Mouse (Mus musculus) ES-Bruce4 (cell line): Measurements from ENCODE around the gene Sept9. TPM values are rescaled to one million over a fixed set of nuclear protein-coding genes. Genes with fewer than 3 reads are reported as not detected.
"Not testable (repeated sequence)": the region's sequence is repeated elsewhere in the genome, so short reads cannot be mapped to it uniquely, and the experiment has no call there.

Experiments used
- H3K27ac ChIP-seq: 2 replicates; pipeline ENCODE4 v1.5.1; 2012; ENCODE audit warnings: low read length, inconsistent platforms; ENCODE audit not compliant: insufficient read depth
- H3K27me3 ChIP-seq: 2 replicates; pipeline ENCODE4 v1.6.1; 2012; ENCODE audit warnings: mild to moderate bottlenecking, low read length, inconsistent platforms; ENCODE audit not compliant: control insufficient read depth, poor library complexity, insufficient read depth, severe bottlenecking
- H3K36me3 ChIP-seq: 2 replicates; pipeline ENCODE4 v1.6.1; 2012; ENCODE audit warnings: inconsistent platforms, mild to moderate bottlenecking, low read length, moderate library complexity; ENCODE audit not compliant: control insufficient read depth, poor library complexity, insufficient read depth, severe bottlenecking
- H3K4me1 ChIP-seq: one replicate; pipeline ENCODE4 v1.8.1; 2011; ENCODE audit warnings: low read length; ENCODE audit not compliant: control insufficient read depth, insufficient read depth
- H3K4me3 ChIP-seq: 2 replicates; pipeline ENCODE4 v1.5.1; 2011; ENCODE audit warnings: low read depth, mild to moderate bottlenecking, low read length
- H3K9ac ChIP-seq: 2 replicates; pipeline ENCODE4 v1.6.1; 2012; ENCODE audit warnings: low read depth, mild to moderate bottlenecking, inconsistent platforms; ENCODE audit not compliant: poor library complexity, severe bottlenecking
- H3K9me3 ChIP-seq: replicated peaks from 2 replicates; pipeline ENCODE4 v1.6.1; 2012; ENCODE audit warnings: mild to moderate bottlenecking, low read length, inconsistent platforms; ENCODE audit not compliant: control insufficient read depth, poor library complexity, insufficient read depth, severe bottlenecking
- CTCF ChIP-seq: IDR thresholded peaks from one replicate; pipeline ENCODE4 v1.8.1; 2011; ENCODE audit warnings: low read depth, low read length
- EP300 ChIP-seq: IDR thresholded peaks from 2 replicates; pipeline ENCODE4 v1.6.1; 2011; ENCODE audit warnings: low read depth, low read length; ENCODE audit not compliant: insufficient read depth
- POLR2A ChIP-seq: IDR thresholded peaks from one replicate; pipeline ENCODE4 v1.8.1; 2011; ENCODE audit warnings: low read length; ENCODE audit not compliant: insufficient read depth
- polyA plus RNA-seq: library from polyadenylated mRNA; stranded (reverse); fragments of >200 nt; gene quantifications from 2 replicates; pipeline ENCODE4 v1.2.4, GENCODE M21; 2011; ENCODE audit warnings: low read depth; ENCODE audit not compliant: missing spikeins, insufficient read depth, insufficient read length

Gene Sept9
- polyA plus RNA-seq, 1 experiment, result 123 TPM

DNA sequence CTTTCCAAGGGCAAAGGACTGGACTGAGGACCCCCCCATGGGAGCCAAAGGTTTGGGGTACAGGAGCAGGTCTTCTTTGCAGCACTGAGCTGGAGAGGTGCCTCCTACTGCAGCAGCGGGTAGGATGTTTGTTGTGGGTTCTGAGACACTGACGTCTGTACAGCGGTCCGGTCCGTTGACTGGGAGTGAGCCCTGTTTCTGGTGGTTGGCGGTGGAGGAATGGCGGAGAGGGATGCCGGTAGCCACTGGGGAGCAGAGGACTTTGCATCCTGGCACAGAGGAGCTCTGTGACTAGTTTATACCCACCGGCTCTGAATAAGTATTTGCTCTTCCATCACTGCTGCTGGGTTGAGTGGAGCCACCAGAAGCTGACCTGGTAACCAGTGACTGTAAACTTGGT is 138.3 kb downstream of the Sept9 start:
- Histone ChIP-seq H3K4me3 (no peak overlapping the region), H3K27me3 (no peaks in the 10 kb centered on the region), H3K36me3 (no peaks in the 10 kb centered on the region), H3K27ac (no peak overlapping the region), H3K9ac (no peak overlapping the region), H3K9me3 (no peaks in the 10 kb centered on the region), H3K4me1 (peaks cover 25% of the 10 kb centered on the region)
- TF ChIP-seq EP300, result no peak
- no peak for TF ChIP-seq POLR2A
- no peak for TF ChIP-seq CTCF

DNA sequence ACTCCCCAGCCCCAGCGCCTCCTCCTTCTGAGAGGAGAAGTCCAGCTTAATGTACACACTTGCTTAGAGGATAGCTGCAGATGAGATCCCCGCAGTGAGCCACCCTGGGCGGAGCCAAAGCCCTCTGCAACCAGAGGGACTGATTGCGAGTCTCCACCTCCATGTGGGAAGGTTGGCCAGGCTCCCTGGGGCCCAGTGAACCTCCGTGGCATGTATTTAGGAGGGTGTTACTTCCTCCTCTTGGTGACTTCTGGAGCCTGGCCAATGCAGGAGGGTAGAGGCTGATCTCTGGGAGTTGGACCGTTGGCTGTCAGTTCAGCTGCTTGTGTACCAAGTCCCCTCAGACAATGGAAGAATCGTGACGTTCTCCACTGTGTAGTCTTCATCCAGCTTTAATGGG is 139.0 kb downstream of the Sept9 start:
- H3K36me3 ChIP-seq, result no peaks in the 10 kb centered on the region
- H3K9ac ChIP-seq, result no peak overlapping the region
- no peaks in the 10 kb centered on the region for H3K9me3 ChIP-seq

DNA sequence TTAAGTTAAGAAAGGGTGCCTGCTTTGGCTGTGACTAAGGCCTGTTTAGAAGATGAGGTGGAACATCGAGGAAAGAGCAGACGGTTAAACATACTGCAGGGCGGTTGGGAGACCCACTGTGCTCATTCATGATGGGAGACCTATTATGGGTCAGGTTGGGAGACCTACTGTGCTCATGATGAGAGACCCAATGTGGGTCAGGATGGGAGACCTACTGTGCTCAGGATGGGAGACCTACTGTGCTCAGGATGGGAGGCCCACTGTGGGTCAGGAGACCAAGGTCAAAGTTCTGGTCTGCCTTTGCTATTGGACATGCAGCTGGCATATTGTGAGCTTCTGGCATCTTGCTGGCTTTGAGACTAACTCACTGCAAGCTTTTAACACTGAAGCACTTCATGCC is 139.6 kb downstream of the Sept9 start:
- Histone ChIP-seq H3K4me1 (peaks cover 24% of the 10 kb centered on the region), H3K36me3 (no peaks in the 10 kb centered on the region), H3K27ac (no peak overlapping the region), H3K9me3 (no peaks in the 10 kb centered on the region), H3K4me3 (no peak overlapping the region), H3K27me3 (no peaks in the 10 kb centered on the region), H3K9ac (no peak overlapping the region)
- no peak for TF ChIP-seq POLR2A
- TF ChIP-seq EP300, result no peak
- TF ChIP-seq CTCF, result no peak

More for the DNA sequence above, 139.0 kb downstream of the Sept9 start:
- TF ChIP-seq POLR2A, result no peak
- no peak for TF ChIP-seq CTCF
- TF ChIP-seq EP300, result no peak
- no peaks in the 10 kb centered on the region for H3K27me3 ChIP-seq
- peaks cover 24% of the 10 kb centered on the region for H3K4me1 ChIP-seq
- no peak overlapping the region for H3K27ac ChIP-seq
- H3K4me3 ChIP-seq, result no peak overlapping the region

DNA sequence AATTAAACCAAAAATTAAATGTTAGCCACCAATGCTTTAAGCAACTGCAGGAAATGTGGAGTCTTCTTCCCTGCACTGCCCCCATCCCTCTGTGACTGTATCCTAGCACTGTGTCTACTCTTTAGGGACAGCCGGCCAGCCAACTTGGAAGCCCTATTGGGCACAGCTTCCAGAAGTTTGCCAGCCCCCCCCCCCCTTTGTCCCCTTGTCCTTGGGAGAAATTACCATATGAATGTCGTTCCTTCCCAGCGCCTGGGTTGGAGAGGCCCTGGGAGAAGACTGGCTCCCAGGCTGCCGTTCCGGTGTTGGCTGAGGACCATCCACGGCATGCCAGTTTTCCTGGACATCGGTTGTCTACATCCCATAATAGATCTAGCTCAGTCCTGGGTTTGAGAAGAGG is 141.8 kb downstream of the Sept9 start:
- H3K9me3 ChIP-seq, result no peaks in the 10 kb centered on the region
- H3K36me3 ChIP-seq, result no peaks in the 10 kb centered on the region
- no peak overlapping the region for H3K9ac ChIP-seq
- H3K4me1 ChIP-seq, result peaks cover 29% of the 10 kb centered on the region
- H3K27ac ChIP-seq, result no peak overlapping the region
- H3K27me3 ChIP-seq, result no peaks in the 10 kb centered on the region
- no peak overlapping the region for H3K4me3 ChIP-seq
- TF ChIP-seq POLR2A, result no peak
- TF ChIP-seq EP300, result 0 out of 2 replicates have a peak, but pooled peaks have one; percentile 24

DNA sequence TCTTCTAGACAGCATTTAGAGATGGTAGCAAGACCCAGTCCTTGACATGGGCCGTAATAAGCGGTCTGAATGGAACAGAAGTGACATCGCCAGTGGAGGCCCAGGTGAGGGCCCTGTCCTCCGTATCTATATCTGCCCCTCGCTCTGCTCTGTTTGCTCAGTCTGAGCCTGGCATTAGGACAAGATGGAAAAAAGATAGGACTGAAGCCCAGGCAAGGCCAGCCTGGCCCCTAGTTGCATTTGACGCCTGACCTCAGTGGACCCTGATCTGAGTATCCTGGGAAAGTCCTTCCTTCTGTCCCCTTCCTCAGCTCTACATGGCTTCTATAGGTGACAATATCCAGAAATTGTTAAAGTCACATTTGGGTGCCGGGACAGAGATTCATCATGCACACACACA is 142.6 kb downstream of the Sept9 start:
- Histone ChIP-seq H3K27me3 (no peaks in the 10 kb centered on the region), H3K9me3 (no peaks in the 10 kb centered on the region), H3K36me3 (no peaks in the 10 kb centered on the region), H3K4me3 (no peak overlapping the region), H3K9ac (no peak overlapping the region), H3K4me1 (peaks cover 31% of the 10 kb centered on the region), H3K27ac (no peak overlapping the region)
- TF ChIP-seq CTCF (no peak), EP300 (no peak), POLR2A (no peak)

DNA sequence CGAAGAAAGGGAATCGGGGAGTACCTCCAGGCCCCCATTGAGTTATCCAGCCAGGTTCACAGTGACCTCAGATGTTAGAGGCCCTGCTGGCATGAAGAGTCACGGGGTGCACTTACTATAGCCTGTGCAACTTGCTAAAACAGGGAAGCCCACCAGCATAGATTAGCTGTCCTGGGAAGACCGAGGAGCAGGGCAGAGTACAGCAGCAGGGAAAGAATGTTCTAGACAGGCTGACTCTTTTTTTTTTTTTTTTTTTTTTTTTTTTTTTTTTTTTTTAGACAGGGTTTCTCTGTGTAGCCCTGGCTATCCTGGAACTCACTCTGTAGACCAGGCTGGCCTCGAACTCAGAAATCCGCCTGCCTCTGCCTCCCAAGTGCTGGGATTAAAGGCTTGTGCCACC is 143.0 kb downstream of the Sept9 start:
- H3K4me1 ChIP-seq, result peaks cover 31% of the 10 kb centered on the region
- H3K9ac ChIP-seq, H3K27ac ChIP-seq, H3K4me3 ChIP-seq, H3K36me3 ChIP-seq, H3K9me3 ChIP-seq, H3K27me3 ChIP-seq: not testable (repeated sequence)

DNA sequence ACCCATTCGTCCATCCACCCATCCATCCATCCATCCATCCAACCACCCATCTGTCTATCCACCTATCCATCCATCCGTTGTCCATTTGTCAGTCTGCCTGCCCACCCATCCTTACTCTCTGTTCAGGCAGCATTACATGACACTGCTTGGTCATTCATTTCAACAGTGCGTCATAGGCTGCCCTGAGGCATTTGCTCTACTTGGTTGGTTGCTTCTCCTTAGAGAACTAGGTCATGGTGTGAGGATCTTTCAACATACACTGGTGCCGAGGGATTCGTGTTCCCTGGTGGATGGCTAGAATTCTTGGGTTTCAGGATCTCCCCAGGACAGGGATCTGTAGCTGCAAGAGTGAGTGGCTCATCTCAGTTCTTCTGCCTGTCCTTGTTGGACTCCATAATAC is 144.3 kb downstream of the Sept9 start:
- Histone ChIP-seq H3K27ac (no peak overlapping the region), H3K27me3 (no peaks in the 10 kb centered on the region), H3K4me3 (no peak overlapping the region), H3K9ac (no peak overlapping the region), H3K36me3 (no peaks in the 10 kb centered on the region), H3K9me3 (no peaks in the 10 kb centered on the region), H3K4me1 (peaks cover 26% of the 10 kb centered on the region)
- no peak for TF ChIP-seq CTCF
- TF ChIP-seq POLR2A, result no peak
- no peak for TF ChIP-seq EP300
